Mouse (Mus musculus) heart, embryonic 15.5 days (tissue): ENCODE data around the gene Gm10197. TPM values are rescaled to one million over a fixed set of nuclear protein-coding genes. Genes with fewer than 3 reads are reported as not detected.
"Not testable (repeated sequence)": the region's sequence is repeated elsewhere in the genome, so short reads cannot be mapped to it uniquely, and the experiment has no call there.

ENCODE experiments used
- ATAC-seq: fragments of 200-750 bp; cut with Nextera tagmentation; replicated peaks from 2 replicates; pipeline ENCODE4 v1.8.0; 2017; ENCODE audit warnings: low read depth, moderate TSS enrichment; ENCODE audit not compliant: insufficient number of reproducible peaks, insufficient read depth, low FRiP score
- H3K27ac ChIP-seq: fragments of 300-500 bp; sonication (generic); 2 replicates; pipeline ENCODE4 v1.5.1; 2015; ENCODE audit warnings: mild to moderate bottlenecking, inconsistent platforms
- H3K27me3 ChIP-seq: fragments of 300-500 bp; sonication (generic); 2 replicates; pipeline ENCODE4 v1.6.1; 2015; ENCODE audit warnings: inconsistent platforms
- H3K36me3 ChIP-seq: fragments of 300-500 bp; sonication (generic); 2 replicates; pipeline ENCODE4 v1.6.1; 2015; ENCODE audit warnings: mild to moderate bottlenecking, inconsistent platforms
- H3K4me1 ChIP-seq: fragments of 300-500 bp; sonication (generic); replicated peaks from 2 replicates; pipeline ENCODE4 v1.6.1; 2015; ENCODE audit warnings: inconsistent platforms
- H3K4me2 ChIP-seq: fragments of 300-500 bp; sonication (generic); 2 replicates; pipeline ENCODE4 v1.6.1; 2015; ENCODE audit warnings: inconsistent platforms, mild to moderate bottlenecking, moderate library complexity
- H3K4me3 ChIP-seq: fragments of 300-500 bp; sonication (generic); 2 replicates; pipeline ENCODE4 v1.5.1; 2015; ENCODE audit warnings: mild to moderate bottlenecking, inconsistent platforms
- H3K9ac ChIP-seq: fragments of 300-500 bp; sonication (generic); 2 replicates; pipeline ENCODE4 v1.6.1; 2015; ENCODE audit warnings: mild to moderate bottlenecking, inconsistent platforms
- H3K9me3 ChIP-seq: fragments of 300-500 bp; sonication (generic); replicated peaks from 2 replicates; pipeline ENCODE4 v1.6.1; 2016; ENCODE audit warnings: inconsistent platforms
- WGBS: fragments of 180-500 bp; shearing (Covaris S2); methylation state at CpG from one replicate; pipeline ENCODE4 v1.1.7; 2015; ENCODE audit warnings: mixed read lengths; 5-methylcytosine and 5-hydroxymethylcytosine counted together
- polyA plus RNA-seq: library from polyadenylated mRNA; unstranded; fragments of >200 nt; fragmentation: Nextera tagmentation; extraction: Ambion mirVana; gene quantifications from 2 replicates; pipeline ENCODE4 v1.2.1, GENCODE M21; 2015

Gm10197 gene
- polyA plus RNA-seq, 1 experiment from 2014 or later = not detected

- H3K4me1 ChIP-seq = peaks cover under 1% of the 10 kb centered on the region; the same call in 1 of the 2 replicates
- no peak overlapping the region for H3K4me2 ChIP-seq
- H3K9me3 ChIP-seq = no peaks in the 10 kb centered on the region
- no peak overlapping the region for H3K27ac ChIP-seq
- WGBS = 77% methylated on average over 18 of the region's 18 CpGs
- H3K36me3 ChIP-seq = no peaks in the 10 kb centered on the region
- no peak overlapping the region for H3K9ac ChIP-seq
- H3K27me3 ChIP-seq = no peaks in the 10 kb centered on the region
- ATAC-seq = no peak
- H3K4me3 ChIP-seq = no peak overlapping the region
Measured at GRCm38 (mm10) chr19:53404837-53405356, 33.3 kb upstream of the Gm10197 start.

- H3K27me3 ChIP-seq = no peaks in the 10 kb centered on the region
- 77% methylated on average over 10 of the region's 10 CpGs for WGBS
Measured at GRCm38 (mm10) chr19:53404219-53404836, 32.8 kb upstream of the Gm10197 start.

GRCm38 (mm10) chr19:53402741-53403432, 31.3 kb upstream of the Gm10197 start:
- H3K27me3 ChIP-seq = no peaks in the 10 kb centered on the region
- H3K27ac ChIP-seq = no peak overlapping the region
- H3K9ac ChIP-seq = no peak overlapping the region
- no peaks in the 10 kb centered on the region for H3K4me1 ChIP-seq
- no peak overlapping the region for H3K4me3 ChIP-seq
- 46% methylated on average over 12 of the region's 12 CpGs for WGBS
- no peak overlapping the region for H3K4me2 ChIP-seq
- no peaks in the 10 kb centered on the region for H3K9me3 ChIP-seq
- H3K36me3 ChIP-seq = no peaks in the 10 kb centered on the region
- ATAC-seq = no peak

More at GRCm38 (mm10) chr19:53404219-53404836, 32.8 kb upstream of the Gm10197 start:
- no peaks in the 10 kb centered on the region for H3K36me3 ChIP-seq
- no peak for ATAC-seq
- no peak overlapping the region for H3K27ac ChIP-seq
- H3K9ac ChIP-seq = no peak overlapping the region
- H3K4me1 ChIP-seq = no peaks in the 10 kb centered on the region
- H3K4me3 ChIP-seq = no peak overlapping the region
- H3K9me3 ChIP-seq = no peaks in the 10 kb centered on the region
- no peak overlapping the region for H3K4me2 ChIP-seq

- Histone ChIP-seq H3K9ac (no peak overlapping the region), H3K27me3 (no peaks in the 10 kb centered on the region), H3K27ac (no peak overlapping the region), H3K4me1 (no peaks in the 10 kb centered on the region), H3K9me3 (no peaks in the 10 kb centered on the region), H3K4me2 (no peak overlapping the region), H3K4me3 (no peak overlapping the region), H3K36me3 (no peaks in the 10 kb centered on the region)
- ATAC-seq = no peak
- 76% methylated on average over 16 of the region's 16 CpGs for WGBS
Measured at GRCm38 (mm10) chr19:53400332-53401110, 29.0 kb upstream of the Gm10197 start.

- no peak for ATAC-seq
- H3K9ac ChIP-seq = no peak overlapping the region
- H3K27me3 ChIP-seq = no peaks in the 10 kb centered on the region
- 67% methylated on average over 4 of the region's 4 CpGs for WGBS
- H3K4me1 ChIP-seq = no peaks in the 10 kb centered on the region; the same call in 1 of the 2 replicates
- no peak overlapping the region for H3K4me3 ChIP-seq
- no peaks in the 10 kb centered on the region for H3K9me3 ChIP-seq
- H3K36me3 ChIP-seq = no peaks in the 10 kb centered on the region
- no peak overlapping the region for H3K27ac ChIP-seq
- no peak overlapping the region for H3K4me2 ChIP-seq
Measured at GRCm38 (mm10) chr19:53399213-53399612, 27.6 kb upstream of the Gm10197 start.

GRCm38 (mm10) chr19:53397451-53398233, 26.1 kb upstream of the Gm10197 start:
- no peaks in the 10 kb centered on the region for H3K36me3 ChIP-seq
- WGBS = 74% methylated on average over 12 of the region's 12 CpGs
- H3K4me2 ChIP-seq = no peak overlapping the region
- no peaks in the 10 kb centered on the region for H3K27me3 ChIP-seq
- no peak overlapping the region for H3K9ac ChIP-seq
- no peak for ATAC-seq
- no peaks in the 10 kb centered on the region; the same call in 1 of the 2 replicates for H3K4me1 ChIP-seq
- no peak overlapping the region for H3K27ac ChIP-seq
- H3K4me3 ChIP-seq = no peak overlapping the region
- H3K9me3 ChIP-seq = no peaks in the 10 kb centered on the region

- H3K27me3 ChIP-seq, H3K4me1 ChIP-seq, ATAC-seq, H3K9me3 ChIP-seq, H3K9ac ChIP-seq, H3K4me2 ChIP-seq, H3K36me3 ChIP-seq, H3K27ac ChIP-seq, H3K4me3 ChIP-seq: not testable (repeated sequence)
- 59% methylated on average over 5 of the region's 5 CpGs for WGBS
Measured at GRCm38 (mm10) chr19:53395805-53396204, 24.2 kb upstream of the Gm10197 start.

GRCm38 (mm10) chr19:53394956-53395355, 23.4 kb upstream of the Gm10197 start:
- not testable (repeated sequence) for H3K9me3 ChIP-seq, H3K27me3 ChIP-seq, H3K36me3 ChIP-seq, H3K4me2 ChIP-seq, H3K9ac ChIP-seq, H3K27ac ChIP-seq, H3K4me3 ChIP-seq, H3K4me1 ChIP-seq, ATAC-seq
- WGBS = 67% methylated on average over 3 of the region's 3 CpGs

- H3K4me2 ChIP-seq = peak overlapping the region; percentile 36; the same call in 1 of the 2 replicates
- H3K36me3 ChIP-seq = no peaks in the 10 kb centered on the region
- no peak overlapping the region for H3K4me3 ChIP-seq
- WGBS = 11% methylated on average over 7 of the region's 7 CpGs
- H3K9me3 ChIP-seq = no peaks in the 10 kb centered on the region
- no peaks in the 10 kb centered on the region for H3K27me3 ChIP-seq
- peaks cover 10% of the 10 kb centered on the region for H3K4me1 ChIP-seq
- no peak for ATAC-seq
- no peak overlapping the region for H3K9ac ChIP-seq
- H3K27ac ChIP-seq = no peak overlapping the region
Measured at GRCm38 (mm10) chr19:53394552-53394951, 23.0 kb upstream of the Gm10197 start.

- no peak overlapping the region for H3K9ac ChIP-seq
- no peaks in the 10 kb centered on the region for H3K9me3 ChIP-seq
- no peaks in the 10 kb centered on the region for H3K27me3 ChIP-seq
- peaks cover 15% of the 10 kb centered on the region for H3K4me1 ChIP-seq
- no peak overlapping the region for H3K4me2 ChIP-seq
- H3K27ac ChIP-seq = no peak overlapping the region
- no peak for ATAC-seq
- H3K36me3 ChIP-seq = peaks cover 4% of the 10 kb centered on the region; the same call in 1 of the 2 replicates
- no peak overlapping the region for H3K4me3 ChIP-seq
Measured at GRCm38 (mm10) chr19:53393646-53394045, 22.1 kb upstream of the Gm10197 start.
